Mouse (Mus musculus) intestine, postnatal 0 days (tissue): ENCODE measurements around the gene Gm45716. TPM values are rescaled to one million over a fixed set of nuclear protein-coding genes. Genes with fewer than 3 reads are reported as not detected.

Experiments used
- ATAC-seq: fragments of 200-750 bp; cut with Nextera tagmentation; 2 replicates; pipeline ENCODE4 v1.8.0; 2017; ENCODE audit warnings: mild to moderate bottlenecking, moderate TSS enrichment, moderate library complexity
- H3K27ac ChIP-seq: fragments of 300-500 bp; sonication (generic); 2 replicates; pipeline ENCODE4 v1.5.1; 2014; ENCODE audit warnings: mild to moderate bottlenecking, low read depth, low read length, moderate library complexity
- H3K27me3 ChIP-seq: fragments of 300-500 bp; sonication (generic); replicated peaks from 2 replicates; pipeline ENCODE4 v1.6.1; 2014; ENCODE audit warnings: low read length, mixed read lengths; ENCODE audit not compliant: control insufficient read depth, insufficient read depth
- H3K36me3 ChIP-seq: fragments of 300-500 bp; sonication (generic); 2 replicates; pipeline ENCODE4 v1.6.1; 2014; ENCODE audit warnings: mild to moderate bottlenecking, moderate library complexity; ENCODE audit not compliant: control insufficient read depth, insufficient read depth
- H3K4me1 ChIP-seq: fragments of 300-500 bp; sonication (generic); replicated peaks from 2 replicates; pipeline ENCODE4 v1.6.1; 2014; ENCODE audit warnings: antibody characterized with exemption, low read length, mixed read lengths; ENCODE audit not compliant: control insufficient read depth, insufficient read depth
- H3K4me2 ChIP-seq: fragments of 300-500 bp; sonication (generic); replicated peaks from 2 replicates; pipeline ENCODE4 v1.6.1; 2014; ENCODE audit warnings: low read depth, mild to moderate bottlenecking, moderate library complexity
- H3K4me3 ChIP-seq: fragments of 300-500 bp; sonication (generic); 2 replicates; pipeline ENCODE4 v1.5.1; 2014; ENCODE audit warnings: low read depth, low read length
- H3K9ac ChIP-seq: fragments of 300-500 bp; sonication (generic); 2 replicates; pipeline ENCODE4 v1.6.1; 2014; ENCODE audit warnings: mild to moderate bottlenecking, low read depth, low read length
- H3K9me3 ChIP-seq: fragments of 300-500 bp; sonication (generic); 2 replicates; pipeline ENCODE4 v1.6.1; 2016; ENCODE audit warnings: mixed run types; ENCODE audit not compliant: control insufficient read depth
- CTCF ChIP-seq: sonication (generic); IDR thresholded peaks from 2 replicates; pipeline ENCODE4 v1.5.1; 2016; ENCODE audit warnings: low read depth, mild to moderate bottlenecking, control low read depth, antibody characterized with exemption, moderate library complexity
- WGBS: fragments of 180-500 bp; shearing (Covaris S2); extraction: QIAGEN DNeasy Blood & Tissue Kit; methylation state at CpG from one replicate; pipeline ENCODE4 v1.1.7; 2014; 5-methylcytosine and 5-hydroxymethylcytosine counted together
- polyA plus RNA-seq: library from polyadenylated mRNA; unstranded; fragments of >200 nt; fragmentation: Nextera tagmentation; extraction: Ambion mirVana; gene quantifications from 2 replicates; pipeline ENCODE4 v1.2.1, GENCODE M21; 2015

Gene Gm45716
- polyA plus RNA-seq, 1 experiment from 2014 or later: 23.9 TPM

GRCm38 (mm10) chr11:90245630-90246029 is 58.1 kb downstream of the Gm45716 start:
- H3K36me3 ChIP-seq: no peaks in the 10 kb centered on the region
- no peak overlapping the region for H3K4me3 ChIP-seq
- no peaks in the 10 kb centered on the region for H3K9me3 ChIP-seq
- H3K4me2 ChIP-seq: no peak overlapping the region
- no peak for TF ChIP-seq CTCF
- H3K4me1 ChIP-seq: 0 out of 2 replicates have a peak, but pooled peaks cover 6% of the 10 kb centered on the region
- 74% methylated on average over 6 of the region's 6 CpGs for whole genome bisulfite sequencing
- H3K27ac ChIP-seq: no peak overlapping the region
- H3K9ac ChIP-seq: no peak overlapping the region
- no peaks in the 10 kb centered on the region for H3K27me3 ChIP-seq
- ATAC-seq: no peak

- Histone ChIP-seq H3K27ac (no peak overlapping the region), H3K27me3 (no peaks in the 10 kb centered on the region), H3K36me3 (no peaks in the 10 kb centered on the region), H3K4me2 (no peak overlapping the region), H3K9ac (no peak overlapping the region), H3K4me1 (0 out of 2 replicates have a peak, but pooled peaks cover 11% of the 10 kb centered on the region), H3K9me3 (no peaks in the 10 kb centered on the region), H3K4me3 (no peak overlapping the region)
- no peak for TF ChIP-seq CTCF
- ATAC-seq: no peak
- WGBS: 81% methylated on average over 4 of the region's 4 CpGs
Observed at GRCm38 (mm10) chr11:90246676-90247075, 59.2 kb downstream of the Gm45716 start.

DNA sequence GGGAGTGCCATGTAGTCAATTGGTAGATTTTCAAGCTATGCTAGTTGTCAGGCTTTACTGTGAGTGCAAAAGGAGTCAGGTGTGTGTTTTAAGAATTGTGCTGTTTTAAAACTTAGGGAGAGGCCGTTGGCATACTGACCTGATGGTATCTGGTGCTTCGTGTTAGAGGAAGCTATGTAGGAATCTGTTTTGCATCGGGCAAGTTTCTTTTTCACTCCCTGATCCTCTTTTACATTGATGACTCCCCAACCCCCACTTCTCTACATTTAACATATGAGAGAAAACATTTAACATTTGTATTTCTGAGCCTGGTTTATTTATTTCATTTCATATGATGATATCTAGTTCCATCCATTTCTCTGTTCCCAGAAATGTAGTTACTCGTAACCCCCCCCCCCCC is 60.3 kb downstream of the Gm45716 start:
- Histone ChIP-seq H3K4me3 (no peak overlapping the region), H3K27me3 (no peaks in the 10 kb centered on the region), H3K4me2 (no peak overlapping the region), H3K9me3 (no peaks in the 10 kb centered on the region), H3K4me1 (0 out of 2 replicates have a peak, but pooled peaks cover 15% of the 10 kb centered on the region), H3K36me3 (no peaks in the 10 kb centered on the region), H3K9ac (no peak overlapping the region), H3K27ac (no peak overlapping the region)
- no peak for ATAC-seq
- no peak for TF ChIP-seq CTCF
- WGBS: 75% methylated on average over 4 of the region's 4 CpGs

- H3K27me3 ChIP-seq: no peaks in the 10 kb centered on the region
- ATAC-seq: peak; percentile 100
- H3K9ac ChIP-seq: peak within 1 kb of the TSS; percentile 80
- 1% methylated on average over 48 of the region's 51 CpGs for WGBS
- H3K36me3 ChIP-seq: no peaks in the 10 kb centered on the region
- TF ChIP-seq CTCF: peak; percentile 34
- H3K4me1 ChIP-seq: 0 out of 2 replicates have a peak, but pooled peaks cover 15% of the 10 kb centered on the region
- H3K4me3 ChIP-seq: peak within 1 kb of the TSS; percentile 95
- H3K9me3 ChIP-seq: no peaks in the 10 kb centered on the region
- H3K27ac ChIP-seq: peak within 1 kb of the TSS; percentile 83
- peak within 1 kb of the TSS; percentile 92 for H3K4me2 ChIP-seq
Observed at GRCm38 (mm10) chr11:90249025-90249650, 61.7 kb downstream of the Gm45716 start, which contains the start of gene Mmd. TSS of gene Mmd (plus strand) at chr11:90249456.

- no peak for ATAC-seq
- Histone ChIP-seq H3K4me3 (peak overlapping the region; percentile 95), H3K9ac (peak overlapping the region; percentile 80), H3K36me3 (no peaks in the 10 kb centered on the region), H3K4me2 (peak overlapping the region; percentile 92), H3K27ac (peak overlapping the region; percentile 83), H3K4me1 (0 out of 2 replicates have a peak, but pooled peaks cover 15% of the 10 kb centered on the region), H3K27me3 (no peaks in the 10 kb centered on the region), H3K9me3 (no peaks in the 10 kb centered on the region)
- no peak for TF ChIP-seq CTCF
- WGBS: under 1% methylated on average over 22 of the region's 22 CpGs
Observed at GRCm38 (mm10) chr11:90249701-90250141, 62.2 kb downstream of the Gm45716 start.

DNA sequence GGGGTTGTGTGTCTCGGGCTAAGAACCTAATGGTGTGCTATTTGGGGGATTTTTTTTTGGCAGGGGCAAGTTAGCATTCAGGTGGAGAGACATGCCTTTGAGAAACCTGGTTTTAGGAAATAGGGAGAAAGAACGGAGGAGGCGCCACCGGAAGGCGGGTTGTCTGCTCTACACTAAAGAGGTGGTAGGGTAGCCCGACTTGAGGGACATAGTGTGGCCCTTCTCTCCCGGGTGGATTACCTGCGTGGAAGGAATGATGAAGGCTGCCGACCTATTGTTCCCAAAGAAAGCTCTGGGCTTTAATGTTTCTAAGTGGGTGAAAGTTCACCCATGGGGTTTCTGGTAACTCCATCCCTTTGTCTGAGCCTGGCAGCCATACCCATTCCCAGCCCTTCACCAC is 62.7 kb downstream of the Gm45716 start:
- H3K36me3 ChIP-seq: no peaks in the 10 kb centered on the region
- no peaks in the 10 kb centered on the region for H3K9me3 ChIP-seq
- H3K27me3 ChIP-seq: no peaks in the 10 kb centered on the region
- peak overlapping the region; percentile 83 for H3K27ac ChIP-seq
- peak; percentile 4; the same call in 1 of the 2 replicates for TF ChIP-seq CTCF
- 0 out of 2 replicates have a peak, but pooled peaks cover 15% of the 10 kb centered on the region for H3K4me1 ChIP-seq
- H3K4me2 ChIP-seq: peak overlapping the region; percentile 92
- peak overlapping the region; percentile 80 for H3K9ac ChIP-seq
- no peak for ATAC-seq
- H3K4me3 ChIP-seq: peak overlapping the region; percentile 95
- WGBS: under 1% methylated on average over 9 of the region's 9 CpGs
